ENCODE assay signal across 24 mouse cellular contexts in the genomic region with DNA sequence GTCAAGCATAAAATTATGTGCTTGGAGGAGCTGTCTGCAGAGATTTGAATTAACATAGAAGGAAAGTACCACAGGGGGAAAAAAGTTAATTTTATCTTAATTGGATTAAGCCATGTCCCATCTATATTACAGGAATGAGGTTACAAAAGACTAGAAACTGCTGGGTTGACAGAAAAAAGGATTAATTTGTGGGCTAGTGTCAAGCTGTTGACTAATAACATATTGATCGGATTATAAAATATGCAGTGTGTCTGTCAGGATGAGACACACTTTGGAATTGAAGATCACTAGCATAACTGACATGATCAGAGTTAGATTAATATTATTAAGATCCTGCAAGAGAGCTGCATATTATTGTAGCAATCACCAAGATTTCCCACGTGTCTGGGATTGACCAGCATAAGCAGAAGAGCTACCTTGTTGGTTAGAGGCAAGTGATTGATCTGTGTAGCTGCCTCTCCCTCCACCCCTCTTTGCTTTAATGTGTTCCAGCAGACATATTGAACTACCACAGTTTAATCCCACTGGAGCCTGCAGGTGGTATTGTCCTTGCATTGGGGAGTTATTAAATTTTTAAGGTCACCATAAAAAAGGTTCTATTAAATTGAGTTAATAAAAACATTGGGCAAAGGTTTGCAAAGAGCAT.
"Had no signal": no experiment of that assay in that cellular context is flagged by ENCODE, and none has a peak within 500 bp of the region (broad histone marks: within the 10 kb centered on the region; RNA-seq: fewer than 3 reads in every experiment).

No protein-coding gene starts in this region.

- H3K9ac ChIP-seq: limb, embryonic 13.5 days; liver, embryonic 12.5 days; liver, embryonic 15.5 days; lung, embryonic 15.5 days; neural tube, embryonic 13.5 days had no signal

- H3K4me1 ChIP-seq: limb, embryonic 10.5 days; limb, embryonic 13.5 days; liver, embryonic 12.5 days; liver, embryonic 15.5 days; lung, embryonic 15.5 days; neural tube, embryonic 13.5 days had no signal

- H3K27ac ChIP-seq: kidney, postnatal 0 days; layer of hippocampus, adult 2 months; limb, embryonic 10.5 days; limb, embryonic 13.5 days; liver, embryonic 12.5 days; liver, embryonic 15.5 days; lung, embryonic 15.5 days; neural tube, embryonic 13.5 days; stomach, postnatal 0 days had no signal

- H3K4me3 ChIP-seq: layer of hippocampus, adult 2 months; limb, embryonic 10.5 days; limb, embryonic 13.5 days; liver, embryonic 12.5 days; liver, embryonic 15.5 days; lung, embryonic 15.5 days; myocyte; neural tube, embryonic 13.5 days had no signal

- H3K27me3 ChIP-seq: limb, embryonic 13.5 days; liver, embryonic 12.5 days; liver, embryonic 15.5 days; lung, embryonic 15.5 days; neural tube, embryonic 13.5 days had no signal

- DNase-seq: kidney, adult 2 months; kidney, postnatal 25 days; layer of hippocampus, adult 9-11 months; liver; lung, adult 18-20 months; lung, postnatal 10 days; lung, postnatal 36 days; right cerebral cortex, adult 18-20 months; right cerebral cortex, postnatal 14 days; right cerebral cortex, postnatal 4 days; thymus, adult 2 months; thymus, postnatal 14 days; thymus, postnatal 4 days had no signal

- H3K36me3 ChIP-seq: limb, embryonic 10.5 days; limb, embryonic 13.5 days; liver, embryonic 12.5 days; liver, embryonic 15.5 days; lung, embryonic 15.5 days; neural tube, embryonic 13.5 days had no signal

- ATAC-seq: intestine, postnatal 0 days; liver, embryonic 12.5 days had no signal

- H3K9me3 ChIP-seq: limb, embryonic 10.5 days; limb, embryonic 13.5 days; liver, embryonic 12.5 days; liver, embryonic 15.5 days; lung, embryonic 15.5 days; neural tube, embryonic 13.5 days had no signal

- H3K4me2 ChIP-seq: limb, embryonic 13.5 days; liver, embryonic 12.5 days; liver, embryonic 15.5 days; lung, embryonic 15.5 days; neural tube, embryonic 13.5 days had no signal
